Mouse (Mus musculus): ENCODE measurements around the gene Prss21.

DNA sequence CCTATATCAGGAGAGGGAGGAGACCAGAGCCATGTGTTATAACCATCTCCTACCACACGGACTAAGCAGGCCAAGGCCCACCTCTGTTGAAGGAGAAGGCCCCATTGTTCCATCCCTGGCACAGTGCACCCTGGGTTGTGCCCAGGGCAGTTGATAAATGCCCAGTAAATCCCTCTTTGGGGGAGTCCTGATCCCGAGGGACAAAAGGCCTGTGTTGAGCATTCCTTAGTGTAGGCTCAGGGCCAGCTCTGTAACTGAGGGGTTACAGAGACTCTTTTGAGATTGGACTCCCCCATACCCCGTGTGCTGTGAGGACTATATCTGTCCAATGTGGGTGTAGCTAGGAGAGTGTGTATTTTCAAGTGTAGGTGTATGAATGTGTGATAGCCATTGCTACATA is 8.9 kb downstream of the Prss21 start:
- TF ChIP-seq CTCF (IDR thresholded peaks at IDR 0.05; ENCODE audit: low read depth) = no peak
- no peak for TF ChIP-seq EP300 (IDR thresholded peaks at IDR 0.05; ENCODE audit: low read depth)
